Mouse (Mus musculus): ENCODE results near the gene Iqschfp.
A peak's percentile ranks its signal among the peaks of the same experiment; 100 is the strongest.
"Not testable (repeated sequence)": the region's sequence is repeated elsewhere in the genome, so short reads cannot be mapped to it uniquely, and the experiment has no call there.

The Iqschfp gene

DNA sequence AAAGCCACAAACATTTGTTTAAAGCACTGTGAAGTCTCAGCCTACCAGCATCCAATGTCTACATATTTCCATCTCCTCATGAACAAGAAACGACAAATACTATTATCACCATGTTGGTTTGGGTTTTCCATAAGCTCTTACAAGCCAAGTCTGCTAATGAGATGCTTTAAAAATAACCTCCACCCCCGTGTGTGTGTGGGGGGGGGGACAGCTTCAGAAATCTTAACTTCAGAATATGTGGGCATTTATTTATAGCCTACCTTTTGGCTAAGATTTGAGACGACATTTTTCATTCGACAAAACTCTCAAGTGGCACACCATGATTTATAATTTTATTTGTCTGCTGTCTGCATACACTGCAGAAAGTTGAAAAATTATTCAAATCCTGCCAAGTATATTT, 185.4 kb downstream of the Iqschfp start:
- no peak for DNase-seq

GRCm38 (mm10) chr3:68085024-68085423, 193.0 kb downstream of the Iqschfp start:
- DNase-seq, result no peak

DNA sequence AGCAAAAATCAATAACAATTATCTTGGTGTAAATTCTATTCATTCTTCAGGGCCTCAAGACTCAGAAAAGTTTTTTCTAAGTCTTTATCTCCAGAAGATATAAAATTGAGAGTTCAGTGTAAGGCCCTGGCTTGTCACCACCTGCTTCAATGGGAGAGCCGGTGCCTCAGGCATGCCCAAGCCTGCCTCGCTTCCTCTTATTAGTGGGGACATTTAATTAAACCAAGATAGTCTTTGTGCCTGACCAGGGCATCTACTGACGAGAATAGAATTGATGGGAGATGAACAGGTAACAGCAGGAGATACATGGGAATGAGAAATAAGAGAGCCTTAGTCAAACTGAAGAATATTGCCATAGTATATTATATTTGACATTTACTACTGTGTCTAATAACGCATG, 200.1 kb downstream of the Iqschfp start:
- no peak for DNase-seq

GRCm38 (mm10) chr3:68096724-68097431, 204.8 kb downstream of the Iqschfp start:
- DNase-seq, result no peak

GRCm38 (mm10) chr3:68099561-68099960, 207.5 kb downstream of the Iqschfp start:
- not testable (repeated sequence) for DNase-seq

DNA sequence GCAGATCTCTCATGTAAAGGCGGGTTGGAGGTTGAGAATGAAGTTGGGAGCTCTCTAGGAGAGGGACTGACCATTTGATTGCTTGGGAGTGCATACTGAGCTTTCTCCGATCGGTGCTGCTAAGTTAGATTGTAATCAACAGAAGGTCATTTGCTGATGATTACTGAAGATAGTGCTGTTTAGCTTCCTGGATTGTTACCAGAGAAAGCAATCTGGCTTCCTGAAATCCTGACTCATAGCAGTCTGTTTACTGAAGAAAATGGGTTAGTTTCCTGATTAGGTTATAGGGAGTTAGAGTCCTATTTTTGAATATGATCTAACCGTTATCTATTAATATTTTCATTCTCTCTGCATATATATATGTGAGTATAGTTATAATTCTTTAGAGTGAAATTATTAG, 209.3 kb downstream of the Iqschfp start:
- no peak for DNase-seq

DNA sequence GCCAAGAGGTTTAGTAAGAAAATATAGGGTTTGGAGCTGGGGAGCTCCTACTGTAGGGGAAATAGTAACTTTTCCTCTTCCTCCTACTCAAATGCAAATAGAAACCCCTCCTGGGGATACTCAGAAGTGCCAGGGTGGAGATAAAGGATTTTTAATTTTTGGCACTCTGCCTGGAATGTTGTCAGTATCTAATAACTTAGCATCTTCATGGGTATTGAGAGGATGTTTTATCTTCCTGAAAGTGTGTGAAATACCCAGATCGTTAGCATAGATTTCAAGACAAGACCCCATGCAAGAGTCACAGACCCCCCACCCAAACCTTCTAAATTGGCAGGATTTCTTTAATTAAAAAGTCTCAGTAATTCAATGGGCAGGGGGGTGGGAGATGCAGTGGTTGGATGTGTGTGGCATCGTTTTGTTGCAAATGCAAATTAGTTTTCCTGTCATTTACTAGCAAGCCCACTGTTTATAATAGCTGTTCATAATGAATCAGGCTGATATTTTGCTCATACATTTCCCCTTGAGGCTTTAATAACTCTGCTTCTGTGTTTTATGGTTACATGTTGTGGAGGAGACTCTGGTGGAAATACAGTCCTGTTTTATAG, 213.2 kb downstream of the Iqschfp start:
- no peak for DNase-seq

GRCm38 (mm10) chr3:68121338-68121737, 229.3 kb downstream of the Iqschfp start:
- no peak for DNase-seq

DNA sequence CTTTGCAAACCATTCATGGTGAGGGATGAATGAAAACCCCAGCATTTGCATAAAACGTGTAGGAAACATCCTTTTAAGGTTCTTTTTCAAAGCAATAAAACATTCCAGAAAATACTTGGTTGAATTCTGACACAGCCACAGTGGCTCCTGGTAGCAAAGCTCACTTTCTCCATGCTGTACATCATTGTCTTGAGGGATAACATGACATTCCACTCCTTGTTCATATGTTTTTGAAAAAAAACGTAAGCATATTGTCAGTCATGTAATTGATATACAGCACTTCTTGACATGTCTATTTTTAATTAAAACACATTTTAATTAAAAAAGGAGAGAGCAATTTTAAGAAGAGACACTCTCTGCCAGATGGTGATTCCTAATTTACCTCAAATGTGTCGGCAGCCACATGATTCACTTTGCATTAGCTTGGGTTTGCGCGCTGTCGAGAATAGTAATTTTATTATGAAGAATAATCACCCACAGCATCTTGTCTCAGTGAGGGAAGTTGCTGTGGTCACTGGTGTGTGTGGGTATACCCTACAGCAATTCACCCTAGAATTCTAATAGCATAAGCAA, 234.3 kb downstream of the Iqschfp start:
- no peak for DNase-seq

- peak; percentile 63 for DNase-seq
Observed at GRCm38 (mm10) chr3:68130386-68130785, 238.4 kb downstream of the Iqschfp start.

DNA sequence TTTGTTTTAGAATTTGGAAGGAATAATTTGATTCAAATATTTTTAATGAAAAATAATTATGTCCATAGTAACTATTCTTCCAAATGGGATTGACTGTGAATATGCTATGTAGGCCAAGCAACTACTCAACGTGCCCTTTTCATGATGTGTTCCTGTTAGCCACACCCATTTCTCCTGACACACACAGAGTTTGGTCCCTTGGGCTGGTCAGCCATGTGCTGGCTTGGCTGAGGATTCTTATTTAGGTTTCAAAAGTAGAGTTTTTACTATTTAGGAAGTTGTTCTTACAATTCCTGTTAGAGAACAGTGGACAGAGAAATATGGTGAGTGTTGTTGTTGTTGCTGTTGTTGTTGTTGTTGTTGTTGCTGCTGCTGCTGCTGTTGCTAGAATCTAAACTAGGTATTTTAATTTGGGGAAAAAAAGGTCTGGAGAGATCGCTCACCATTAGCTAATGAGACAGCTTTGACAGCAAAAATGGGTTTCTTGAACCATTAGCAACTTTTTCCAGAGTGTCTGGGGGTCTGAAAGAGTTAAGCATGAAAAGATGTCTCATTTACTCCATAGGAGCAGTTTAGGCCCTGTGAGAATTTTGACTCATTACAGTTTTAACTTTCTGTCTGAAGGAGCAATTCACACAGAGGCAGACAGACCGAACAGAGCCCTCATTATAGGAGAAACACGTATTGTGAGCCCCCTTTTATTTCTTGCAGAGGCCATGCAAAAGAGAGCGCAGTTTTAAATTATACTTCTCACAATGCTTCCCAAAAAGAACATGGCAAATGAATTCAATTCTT, 247.0 kb downstream of the Iqschfp start:
- no peak for DNase-seq

DNA sequence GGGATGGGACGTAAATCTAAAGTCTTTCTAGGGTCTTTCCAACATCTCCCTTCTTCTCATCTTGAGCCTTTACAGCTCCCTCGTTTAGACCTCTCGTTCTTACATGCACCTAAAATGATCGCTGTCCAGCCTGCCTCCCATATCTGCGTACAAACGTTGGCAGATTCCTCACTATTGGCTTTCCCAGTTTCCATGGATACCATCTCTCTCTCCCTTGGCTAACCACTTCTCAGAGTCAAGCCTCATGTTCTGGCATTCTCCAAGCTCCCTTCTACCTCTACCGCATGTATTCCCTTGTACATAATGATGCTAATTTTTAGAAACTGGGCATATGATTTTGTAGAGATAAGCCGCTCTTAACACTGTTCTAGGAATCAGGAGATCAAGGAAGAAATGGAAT, 258.7 kb downstream of the Iqschfp start:
- no peak for DNase-seq

GRCm38 (mm10) chr3:68160175-68160574, 268.1 kb downstream of the Iqschfp start:
- DNase-seq, result no peak

GRCm38 (mm10) chr3:68160760-68161159, 268.7 kb downstream of the Iqschfp start:
- no peak for DNase-seq

GRCm38 (mm10) chr3:68178248-68178647, 286.2 kb downstream of the Iqschfp start:
- no peak for DNase-seq

DNA sequence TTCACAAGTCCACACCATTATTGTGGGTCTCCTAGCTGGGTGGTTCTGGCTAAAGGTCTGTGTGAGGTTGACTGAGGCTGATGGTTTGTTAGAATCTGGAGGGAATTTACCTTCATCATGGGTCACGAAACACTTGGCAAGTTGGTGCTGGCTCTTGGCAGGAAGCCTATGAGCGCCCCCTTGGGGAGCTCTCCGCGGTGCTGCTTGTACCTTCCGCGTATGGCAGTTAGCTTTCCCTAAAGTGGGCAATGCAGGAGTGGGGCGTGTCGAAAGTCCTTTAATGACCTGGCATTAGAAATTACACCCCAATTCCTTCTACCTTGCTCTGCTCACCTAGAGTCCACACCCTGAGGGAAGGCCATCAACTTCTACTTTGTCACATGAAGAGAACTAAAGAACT, 295.4 kb downstream of the Iqschfp start:
- no peak for DNase-seq

- DNase-seq, result no peak
Observed at GRCm38 (mm10) chr3:68189100-68189499, 297.1 kb downstream of the Iqschfp start.

- no peak for DNase-seq
Observed at GRCm38 (mm10) chr3:68196933-68197332, 304.9 kb downstream of the Iqschfp start.

DNA sequence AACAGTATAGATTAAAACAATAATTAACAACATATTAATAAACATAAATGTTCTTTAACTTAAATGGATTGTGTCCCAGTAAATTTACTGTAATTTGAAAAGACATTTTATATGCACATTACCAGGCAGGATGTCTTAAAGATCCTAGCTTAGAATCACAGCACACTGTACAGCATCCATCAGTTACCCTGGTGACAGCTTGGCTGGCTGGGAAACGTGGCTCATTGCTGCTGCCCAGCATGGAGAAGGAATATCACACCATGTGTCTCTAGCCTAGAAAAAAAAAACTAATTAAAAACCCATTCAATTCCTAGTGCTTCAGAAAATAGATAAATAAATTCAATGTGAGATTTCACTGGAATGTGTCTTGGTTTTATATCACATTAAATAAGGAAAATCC, 309.2 kb downstream of the Iqschfp start:
- DNase-seq, result no peak

- no peak for DNase-seq
Observed at GRCm38 (mm10) chr3:68202162-68202902, 310.3 kb downstream of the Iqschfp start.

DNA sequence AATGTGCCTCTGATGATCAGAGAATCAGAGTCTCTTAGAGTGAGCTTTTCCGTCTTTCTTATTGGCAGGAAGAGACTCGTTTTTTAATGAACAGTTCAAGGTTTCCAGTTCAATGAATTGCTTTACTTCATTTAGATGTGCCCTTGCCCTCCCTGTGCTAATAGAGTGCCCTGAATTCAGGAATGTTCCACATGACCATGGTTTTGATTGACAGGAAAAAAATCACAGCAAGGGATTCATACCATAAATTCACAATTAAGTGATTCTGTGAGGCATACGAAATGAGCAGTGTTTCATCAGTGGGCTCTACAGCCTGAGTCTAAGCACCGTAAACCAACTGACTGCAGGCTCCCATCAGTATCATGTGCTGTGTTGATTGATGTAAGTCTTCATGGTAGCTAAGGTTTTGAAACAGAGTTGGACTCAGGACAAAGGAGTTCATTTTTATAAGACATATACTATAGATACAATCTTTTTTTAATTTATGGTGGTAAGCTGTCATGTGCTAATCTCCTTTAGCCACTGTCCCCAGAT, 312.0 kb downstream of the Iqschfp start:
- DNase-seq, result no peak

DNA sequence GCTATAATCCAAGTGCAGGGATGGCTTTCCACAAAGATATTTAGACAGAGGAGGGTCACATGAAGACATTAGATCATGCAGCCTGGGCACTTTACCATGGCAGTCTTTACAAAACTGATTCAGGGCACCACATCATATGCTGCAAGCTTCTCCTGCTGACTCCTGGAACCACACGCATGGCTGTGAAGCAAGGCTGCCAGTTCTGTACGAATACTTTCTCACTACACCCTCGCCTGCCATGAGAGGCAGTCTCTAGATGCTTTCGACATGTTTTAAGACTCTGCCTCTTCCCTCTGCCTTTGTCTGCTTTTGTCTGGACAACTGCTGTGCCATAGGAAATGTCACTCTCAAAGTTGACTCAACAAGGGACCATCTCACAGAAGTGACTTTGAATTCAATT, 318.4 kb downstream of the Iqschfp start:
- no peak for DNase-seq

DNA sequence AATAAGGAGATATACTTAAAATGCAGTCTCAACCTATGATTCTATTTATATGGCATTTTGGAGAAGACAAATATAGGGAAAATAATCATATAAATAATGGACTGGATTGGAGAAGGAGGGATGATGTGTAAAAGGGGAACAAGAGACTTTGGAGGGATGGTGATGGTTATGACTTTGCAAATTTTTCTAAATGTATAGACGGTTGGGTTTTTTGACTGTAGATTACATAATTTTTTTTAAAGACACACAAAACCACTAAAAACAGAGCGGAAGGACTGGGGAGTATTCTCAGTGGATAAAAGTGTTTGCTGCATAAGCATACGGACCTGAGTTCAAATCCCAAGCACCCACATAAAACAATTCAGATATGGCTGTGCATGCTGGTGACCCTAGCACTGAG, 329.4 kb downstream of the Iqschfp start:
- no peak for DNase-seq

Data from kidney, adult 9 months (tissue).